Mouse (Mus musculus): ENCODE data around the gene Rita1.

Gene Rita1

GRCm38 (mm10) chr5:120612442-120612821, at the start of gene Rita1, which contains the start of gene Ddx54:
Gene Rita1, minus strand, starts transcription at chr5:120612589.
Gene Ddx54, plus strand, starts transcription at chr5:120612739.
- no peak for DNase-seq (ENCODE audit: low read depth, low spot score)

GRCm38 (mm10) chr5:120660816-120661215, 48.4 kb upstream of the Rita1 start:
- peak; percentile 47 for DNase-seq (ENCODE audit: low read depth, low spot score)

- DNase-seq (ENCODE audit: low read depth, low spot score) = no peak
These were observed 43.9 kb upstream of the Rita1 start for GRCm38 (mm10) chr5:120656281-120656751.

GRCm38 (mm10) chr5:120653873-120654272, 41.5 kb upstream of the Rita1 start:
- no peak for DNase-seq (ENCODE audit: low read depth, low spot score)

- DNase-seq (ENCODE audit: low read depth, low spot score) = no peak
These were observed 40.7 kb upstream of the Rita1 start for GRCm38 (mm10) chr5:120652915-120653701.

GRCm38 (mm10) chr5:120651230-120651629, 38.8 kb upstream of the Rita1 start:
- DNase-seq (ENCODE audit: low read depth, low spot score) = no peak

- DNase-seq (ENCODE audit: low read depth, low spot score) = no peak
These were observed 37.5 kb upstream of the Rita1 start for GRCm38 (mm10) chr5:120649938-120650337.

- DNase-seq (ENCODE audit: low read depth, low spot score) = no peak
These were observed 37.1 kb upstream of the Rita1 start for GRCm38 (mm10) chr5:120649374-120649933.

- DNase-seq (ENCODE audit: low read depth, low spot score) = peak; percentile 94
These were observed 36.4 kb upstream of the Rita1 start, which contains the start of gene Rasal1 for GRCm38 (mm10) chr5:120648569-120649373. Gene Rasal1, plus strand, starts transcription at chr5:120648812.

- peak; percentile 73 for DNase-seq (ENCODE audit: low read depth, low spot score)
These were observed 35.6 kb upstream of the Rita1 start for GRCm38 (mm10) chr5:120647814-120648491.

GRCm38 (mm10) chr5:120647361-120647760, 35.0 kb upstream of the Rita1 start:
- DNase-seq (ENCODE audit: low read depth, low spot score) = no peak

GRCm38 (mm10) chr5:120645851-120646250, 33.5 kb upstream of the Rita1 start:
- DNase-seq (ENCODE audit: low read depth, low spot score) = no peak

GRCm38 (mm10) chr5:120644227-120644626, 31.8 kb upstream of the Rita1 start:
- DNase-seq (ENCODE audit: low read depth, low spot score) = no peak

GRCm38 (mm10) chr5:120643365-120644085, 31.1 kb upstream of the Rita1 start:
- no peak for DNase-seq (ENCODE audit: low read depth, low spot score)

GRCm38 (mm10) chr5:120640094-120640493, 27.7 kb upstream of the Rita1 start:
- DNase-seq (ENCODE audit: low read depth, low spot score) = no peak

GRCm38 (mm10) chr5:120635633-120636032, 23.2 kb upstream of the Rita1 start:
- no peak for DNase-seq (ENCODE audit: low read depth, low spot score)

GRCm38 (mm10) chr5:120634860-120635259, 22.5 kb upstream of the Rita1 start:
- no peak for DNase-seq (ENCODE audit: low read depth, low spot score)

GRCm38 (mm10) chr5:120634131-120634530, 21.7 kb upstream of the Rita1 start, which contains the start of gene Cfap73:
Gene Cfap73, minus strand, starts transcription at chr5:120634235.
- DNase-seq (ENCODE audit: low read depth, low spot score) = no peak

GRCm38 (mm10) chr5:120631892-120632291, 19.5 kb upstream of the Rita1 start:
- DNase-seq (ENCODE audit: low read depth, low spot score) = no peak

- no peak for DNase-seq (ENCODE audit: low read depth, low spot score)
These were observed 18.7 kb upstream of the Rita1 start for GRCm38 (mm10) chr5:120631128-120631527.

GRCm38 (mm10) chr5:120628624-120629023, 16.2 kb upstream of the Rita1 start:
- no peak for DNase-seq (ENCODE audit: low read depth, low spot score)

Measured in CD4-positive helper T cell, adult 2 months (primary cell).